Mouse (Mus musculus) urinary bladder, postnatal 4 days (tissue): ENCODE results near the gene Fxr1.
A peak's percentile ranks its signal among the peaks of the same experiment; 100 is the strongest.
"Not testable (repeated sequence)": the region's sequence is repeated elsewhere in the genome, so short reads cannot be mapped to it uniquely, and the experiment has no call there.

Experiments
- DNase-seq, 2 experiments: peaks; one replicate each; pipeline ENCODE4 v3.0.0; 2021 to 2022; ENCODE audit warnings: low spot score in 2 of 2

Gene Fxr1

GRCm38 (mm10) chr3:34041990-34042389 lies 22.2 kb downstream of the Fxr1 start:
- DNase-seq, result no peak

GRCm38 (mm10) chr3:34062352-34062751 lies 42.6 kb downstream of the Fxr1 start:
- no peak for DNase-seq

GRCm38 (mm10) chr3:34068943-34069342 lies 49.2 kb downstream of the Fxr1 start:
- DNase-seq, result not testable (repeated sequence)

GRCm38 (mm10) chr3:34072726-34073125 lies 53.0 kb downstream of the Fxr1 start:
- DNase-seq, result no peak

GRCm38 (mm10) chr3:34076058-34076759 lies 56.5 kb downstream of the Fxr1 start:
- DNase-seq, result no peak

- peak; percentile 87 to 89 for DNase-seq
Observed at GRCm38 (mm10) chr3:34080900-34081662, 61.3 kb downstream of the Fxr1 start, which contains the start of gene Dnajc19. Dnajc19 (minus strand) TSS chr3:34081321.

- no peak for DNase-seq
Observed at GRCm38 (mm10) chr3:34081929-34082328, 62.2 kb downstream of the Fxr1 start.

GRCm38 (mm10) chr3:34083655-34084054 lies 63.9 kb downstream of the Fxr1 start:
- DNase-seq, result no peak

GRCm38 (mm10) chr3:34102891-34103290 lies 83.1 kb downstream of the Fxr1 start:
- DNase-seq, result no peak

GRCm38 (mm10) chr3:34103902-34104672 lies 84.3 kb downstream of the Fxr1 start:
- no peak for DNase-seq

- DNase-seq, result no peak
Observed at GRCm38 (mm10) chr3:34106421-34106820, 86.7 kb downstream of the Fxr1 start.

GRCm38 (mm10) chr3:34107631-34108030 lies 87.9 kb downstream of the Fxr1 start:
- DNase-seq, result no peak

- DNase-seq, result no peak
Observed at GRCm38 (mm10) chr3:34111941-34112685, 92.4 kb downstream of the Fxr1 start.

- DNase-seq, result no peak
Observed at GRCm38 (mm10) chr3:34115806-34116205, 96.1 kb downstream of the Fxr1 start.

GRCm38 (mm10) chr3:34119869-34120268 lies 100.1 kb downstream of the Fxr1 start:
- DNase-seq, result no peak
